Mouse (Mus musculus) lung, postnatal 0 days (tissue): ENCODE data around the gene Gm10277. TPM values are rescaled to one million over a fixed set of nuclear protein-coding genes. Genes with fewer than 3 reads are reported as not detected.

Experiments
- ATAC-seq: fragments of 200-750 bp; cut with Nextera tagmentation; 2 replicates; pipeline ENCODE4 v1.8.0; 2017; ENCODE audit warnings: moderate library complexity
- DNase-seq: peaks from one replicate; pipeline ENCODE4 v3.0.0-alpha.2; 2016; ENCODE audit warnings: low spot score
- H3K27ac ChIP-seq: fragments of 300-500 bp; sonication (generic); 2 replicates; pipeline ENCODE4 v1.5.1; 2014; ENCODE audit warnings: antibody characterized with exemption, mild to moderate bottlenecking, low read length, mixed read lengths
- H3K27me3 ChIP-seq: fragments of 300-500 bp; sonication (generic); replicated peaks from 2 replicates; pipeline ENCODE4 v1.6.1; 2014; ENCODE audit warnings: low read length, mixed read lengths; ENCODE audit not compliant: insufficient read depth
- H3K36me3 ChIP-seq: fragments of 300-500 bp; sonication (generic); 2 replicates; pipeline ENCODE4 v1.6.1; 2014; ENCODE audit warnings: low read length, mixed read lengths; ENCODE audit not compliant: insufficient read depth
- H3K4me1 ChIP-seq: fragments of 300-500 bp; sonication (generic); 2 replicates; pipeline ENCODE4 v1.6.1; 2014; ENCODE audit warnings: antibody characterized with exemption, low read depth, low read length, mixed read lengths; ENCODE audit not compliant: insufficient read depth
- H3K4me2 ChIP-seq: fragments of 300-500 bp; sonication (generic); replicated peaks from 2 replicates; pipeline ENCODE4 v1.6.1; 2014; ENCODE audit warnings: low read depth, mild to moderate bottlenecking, low read length, moderate library complexity, mixed read lengths
- H3K4me3 ChIP-seq: fragments of 300-500 bp; sonication (generic); 2 replicates; pipeline ENCODE4 v1.5.1; 2014; ENCODE audit warnings: low read depth, low read length
- H3K9ac ChIP-seq: fragments of 300-500 bp; sonication (generic); replicated peaks from 2 replicates; pipeline ENCODE4 v1.6.1; 2014; ENCODE audit warnings: low read depth, mild to moderate bottlenecking
- H3K9me3 ChIP-seq: fragments of 300-500 bp; sonication (generic); 2 replicates; pipeline ENCODE4 v1.6.1; 2016; ENCODE audit warnings: low read length, mixed read lengths
- CTCF ChIP-seq: IDR thresholded peaks from 2 replicates; pipeline ENCODE4 v1.5.1; 2016; ENCODE audit warnings: antibody characterized with exemption, mild to moderate bottlenecking
- EP300 ChIP-seq: IDR thresholded peaks from 2 replicates; pipeline ENCODE4 v1.6.1; 2016; ENCODE audit warnings: antibody characterized with exemption, mild to moderate bottlenecking, control low read depth
- WGBS: fragments of 180-500 bp; shearing (Covaris S2); extraction: QIAGEN DNeasy Blood & Tissue Kit; methylation state at CpG from one replicate; pipeline ENCODE4 v1.1.7; 2014; 5-methylcytosine and 5-hydroxymethylcytosine counted together
- polyA plus RNA-seq: library from polyadenylated mRNA; unstranded; fragments of >200 nt; fragmentation: Nextera tagmentation; extraction: Ambion mirVana; gene quantifications from 2 replicates; pipeline ENCODE4 v1.2.1, GENCODE M21; 2015

Gene Gm10277
- polyA plus RNA-seq, 1 experiment from 2014 or later = 0.90 TPM

GRCm38 (mm10) chr11:77806218-77806617 is 18.7 kb upstream of the Gm10277 start:
- Histone ChIP-seq H3K9ac (no peak overlapping the region), H3K4me2 (no peak overlapping the region)
- no peak for DNase-seq

GRCm38 (mm10) chr11:77802341-77802865 is 14.9 kb upstream of the Gm10277 start:
- H3K4me2 ChIP-seq = 0 out of 2 replicates have a peak overlapping the region, but pooled peaks have one; percentile 8
- H3K4me3 ChIP-seq = no peak overlapping the region
- H3K9ac ChIP-seq = no peak overlapping the region
- no peaks in the 10 kb centered on the region for H3K9me3 ChIP-seq
- H3K27ac ChIP-seq = peak overlapping the region; percentile 45
- peak; percentile 34; the same call in 1 of the 2 replicates for ATAC-seq
- WGBS = 47% methylated on average over 9 of the region's 9 CpGs
- TF ChIP-seq CTCF (no peak), EP300 (no peak)
- peaks cover 22% of the 10 kb centered on the region; the same call in 1 of the 2 replicates for H3K4me1 ChIP-seq
- H3K36me3 ChIP-seq = no peaks in the 10 kb centered on the region
- H3K27me3 ChIP-seq = no peaks in the 10 kb centered on the region
- DNase-seq = no peak

More at GRCm38 (mm10) chr11:77806218-77806617, 18.7 kb upstream of the Gm10277 start:
- H3K4me3 ChIP-seq = no peak overlapping the region
- H3K36me3 ChIP-seq = no peaks in the 10 kb centered on the region
- no peaks in the 10 kb centered on the region for H3K27me3 ChIP-seq
- no peak for ATAC-seq
- no peak for TF ChIP-seq EP300
- peak; percentile 20; the same call in 1 of the 2 replicates for TF ChIP-seq CTCF
- no peak overlapping the region for H3K27ac ChIP-seq
- H3K4me1 ChIP-seq = peaks cover 9% of the 10 kb centered on the region; the same call in 1 of the 2 replicates
- 33% methylated on average over 2 of the region's 2 CpGs for WGBS
- no peaks in the 10 kb centered on the region for H3K9me3 ChIP-seq

GRCm38 (mm10) chr11:77800869-77801701 is 13.5 kb upstream of the Gm10277 start:
- Histone ChIP-seq H3K27me3 (no peaks in the 10 kb centered on the region), H3K9me3 (no peaks in the 10 kb centered on the region), H3K4me3 (no peak overlapping the region), H3K27ac (peak overlapping the region; percentile 45; the same call in 1 of the 2 replicates), H3K36me3 (no peaks in the 10 kb centered on the region), H3K4me1 (peaks cover 22% of the 10 kb centered on the region; the same call in 1 of the 2 replicates), H3K4me2 (peak overlapping the region; percentile 32), H3K9ac (no peak overlapping the region; the same call in 1 of the 2 replicates)
- WGBS = 2% methylated on average over 15 of the region's 15 CpGs
- TF ChIP-seq EP300 = peak; percentile 67; the same call in 1 of the 2 replicates
- no peak for TF ChIP-seq CTCF
- DNase-seq (peak; percentile 84), ATAC-seq (peak; percentile 94)

GRCm38 (mm10) chr11:77800491-77800868 is 12.9 kb upstream of the Gm10277 start:
- no peak overlapping the region for H3K4me3 ChIP-seq
- TF ChIP-seq CTCF = no peak
- no peak for TF ChIP-seq EP300
- H3K27ac ChIP-seq = no peak overlapping the region
- no peaks in the 10 kb centered on the region for H3K27me3 ChIP-seq
- no peaks in the 10 kb centered on the region for H3K36me3 ChIP-seq
- no peaks in the 10 kb centered on the region for H3K9me3 ChIP-seq
- no peak overlapping the region for H3K9ac ChIP-seq
- 41% methylated on average over 9 of the region's 9 CpGs for WGBS
- H3K4me1 ChIP-seq = peaks cover 22% of the 10 kb centered on the region; the same call in 1 of the 2 replicates
- DNase-seq (no peak), ATAC-seq (no peak)
- H3K4me2 ChIP-seq = peak overlapping the region; percentile 32

- H3K4me2 ChIP-seq = no peak overlapping the region
- H3K27ac ChIP-seq = no peak overlapping the region
- no peaks in the 10 kb centered on the region for H3K9me3 ChIP-seq
- DNase-seq (no peak), ATAC-seq (no peak)
- H3K4me3 ChIP-seq = no peak overlapping the region
- TF ChIP-seq CTCF (no peak), EP300 (no peak)
- H3K9ac ChIP-seq = no peak overlapping the region
- no peaks in the 10 kb centered on the region for H3K36me3 ChIP-seq
- H3K4me1 ChIP-seq = peaks cover 20% of the 10 kb centered on the region
- no peaks in the 10 kb centered on the region for H3K27me3 ChIP-seq
- 66% methylated on average over 5 of the region's 5 CpGs for WGBS
These were observed 7.7 kb upstream of the Gm10277 start for GRCm38 (mm10) chr11:77795216-77795615.

GRCm38 (mm10) chr11:77793238-77793930 is 5.8 kb upstream of the Gm10277 start:
- Histone ChIP-seq H3K27me3 (no peaks in the 10 kb centered on the region), H3K4me3 (peak overlapping the region; percentile 38), H3K27ac (peak overlapping the region; percentile 74), H3K9me3 (no peaks in the 10 kb centered on the region), H3K36me3 (no peaks in the 10 kb centered on the region), H3K9ac (peak overlapping the region; percentile 33), H3K4me2 (peak overlapping the region; percentile 55), H3K4me1 (peaks cover 19% of the 10 kb centered on the region)
- peak; percentile 85 for ATAC-seq
- TF ChIP-seq CTCF = peak; percentile 99
- 0 out of 2 replicates have a peak, but pooled peaks have one; percentile 22 for TF ChIP-seq EP300
- WGBS = 4% methylated on average over 19 of the region's 19 CpGs
- peak; percentile 97 for DNase-seq
